Mouse (Mus musculus): ENCODE results near the gene Map7.

DNA sequence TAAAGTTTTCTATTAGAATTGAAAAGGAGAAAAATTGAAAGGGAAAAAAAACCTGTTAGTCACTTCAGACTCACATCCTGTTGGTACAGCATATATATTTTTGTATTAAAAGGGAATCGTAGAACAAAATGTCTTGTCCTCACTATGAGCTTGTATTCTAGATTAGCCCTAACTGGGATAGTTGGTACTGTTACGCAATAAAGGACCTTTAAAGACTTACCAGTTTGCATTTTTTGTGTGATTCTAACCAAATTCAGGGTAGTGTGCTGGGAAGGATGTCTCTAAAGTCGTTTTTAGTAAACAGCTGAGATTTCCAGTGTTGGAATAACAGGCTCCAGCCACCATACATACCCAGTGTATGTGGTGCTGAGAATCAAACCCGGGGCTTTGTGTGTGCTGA lies 165.7 kb downstream of the Map7 start:
- TF ChIP-seq POLR2A (IDR thresholded peaks at IDR 0.05; ENCODE audit: low read depth, low read length) = no peak
- TF ChIP-seq CTCF (IDR thresholded peaks at IDR 0.05; ENCODE audit: borderline replicate concordance, insufficient read depth, low read length) = no peak
